Mouse (Mus musculus): ENCODE results near the gene Fam196b. TPM values are rescaled to one million over a fixed set of nuclear protein-coding genes. Genes with fewer than 3 reads are reported as not detected.

Gene Fam196b
- polyA plus RNA-seq, 1 experiment from 2014 or later, result 3.4 TPM

- H3K9ac ChIP-seq (replicated peaks), result no peak overlapping the region
- H3K36me3 ChIP-seq, result no peaks in the 10 kb centered on the region
- peaks cover 16% of the 10 kb centered on the region for H3K4me1 ChIP-seq (replicated peaks)
- no peak for ATAC-seq
- H3K4me3 ChIP-seq (replicated peaks), result no peak overlapping the region
- H3K9me3 ChIP-seq, result no peaks in the 10 kb centered on the region
- H3K27me3 ChIP-seq, result 0 out of 2 replicates have a peak, but pooled peaks cover 4% of the 10 kb centered on the region
- no peak overlapping the region for H3K27ac ChIP-seq
- no peak overlapping the region for H3K4me2 ChIP-seq (replicated peaks)
- 92% methylated on average over 7 of the region's 7 CpGs for WGBS
Measured at GRCm38 (mm10) chr11:34300064-34300463, 14.6 kb upstream of the Fam196b start.

- H3K4me3 ChIP-seq (replicated peaks), result no peak overlapping the region
- H3K4me1 ChIP-seq (replicated peaks), result no peaks in the 10 kb centered on the region
- no peak for ATAC-seq
- no peak overlapping the region for H3K4me2 ChIP-seq (replicated peaks)
- whole genome bisulfite sequencing, result 90% methylated on average over 3 of the region's 3 CpGs
- peaks cover 10% of the 10 kb centered on the region; the same call in 1 of the 2 replicates for H3K27me3 ChIP-seq
- H3K9ac ChIP-seq (replicated peaks), result no peak overlapping the region
- no peak overlapping the region for H3K27ac ChIP-seq
- H3K36me3 ChIP-seq, result no peaks in the 10 kb centered on the region
- H3K9me3 ChIP-seq, result no peaks in the 10 kb centered on the region
Measured at GRCm38 (mm10) chr11:34306231-34306630, 8.4 kb upstream of the Fam196b start.

- ATAC-seq, result no peak
- Histone ChIP-seq H3K4me1 (replicated peaks) (no peaks in the 10 kb centered on the region), H3K36me3 (no peaks in the 10 kb centered on the region), H3K9ac (replicated peaks) (no peak overlapping the region), H3K27ac (no peak overlapping the region), H3K4me2 (replicated peaks) (no peak overlapping the region), H3K4me3 (replicated peaks) (no peak overlapping the region), H3K9me3 (no peaks in the 10 kb centered on the region), H3K27me3 (peaks cover 28% of the 10 kb centered on the region)
- 94% methylated on average over 3 of the region's 3 CpGs for WGBS
Measured at GRCm38 (mm10) chr11:34308731-34309130, 5.9 kb upstream of the Fam196b start.

- Histone ChIP-seq H3K27ac (no peak overlapping the region), H3K4me3 (replicated peaks) (no peak overlapping the region), H3K27me3 (peaks cover 34% of the 10 kb centered on the region), H3K36me3 (no peaks in the 10 kb centered on the region), H3K9me3 (no peaks in the 10 kb centered on the region), H3K4me2 (replicated peaks) (no peak overlapping the region), H3K9ac (replicated peaks) (no peak overlapping the region), H3K4me1 (replicated peaks) (no peaks in the 10 kb centered on the region)
- WGBS, result 53% methylated on average over 2 of the region's 2 CpGs
- ATAC-seq, result no peak
Measured at GRCm38 (mm10) chr11:34309360-34309759, 5.3 kb upstream of the Fam196b start.

- WGBS, result 73% methylated on average over 5 of the region's 5 CpGs
- Histone ChIP-seq H3K4me1 (replicated peaks) (peaks cover 15% of the 10 kb centered on the region), H3K27ac (no peak overlapping the region), H3K9me3 (no peaks in the 10 kb centered on the region), H3K4me2 (replicated peaks) (no peak overlapping the region), H3K27me3 (peaks cover 39% of the 10 kb centered on the region), H3K36me3 (no peaks in the 10 kb centered on the region), H3K9ac (replicated peaks) (no peak overlapping the region), H3K4me3 (replicated peaks) (no peak overlapping the region)
- no peak for ATAC-seq
Measured at GRCm38 (mm10) chr11:34311717-34312116, 2.9 kb upstream of the Fam196b start.

GRCm38 (mm10) chr11:34312208-34312607, 2.4 kb upstream of the Fam196b start:
- Histone ChIP-seq H3K27me3 (peaks cover 39% of the 10 kb centered on the region), H3K4me3 (replicated peaks) (no peak overlapping the region), H3K27ac (no peak overlapping the region), H3K9ac (replicated peaks) (no peak overlapping the region), H3K36me3 (no peaks in the 10 kb centered on the region), H3K9me3 (no peaks in the 10 kb centered on the region), H3K4me1 (replicated peaks) (peaks cover 20% of the 10 kb centered on the region), H3K4me2 (replicated peaks) (no peak overlapping the region)
- 83% methylated on average over 7 of the region's 7 CpGs for WGBS
- no peak for ATAC-seq

- Histone ChIP-seq H3K9me3 (no peaks in the 10 kb centered on the region), H3K36me3 (no peaks in the 10 kb centered on the region), H3K4me1 (replicated peaks) (peaks cover 32% of the 10 kb centered on the region), H3K27me3 (peaks cover 49% of the 10 kb centered on the region), H3K4me3 (replicated peaks) (peak overlapping the region; percentile 44), H3K9ac (replicated peaks) (peak overlapping the region; percentile 61), H3K27ac (no peak overlapping the region), H3K4me2 (replicated peaks) (peak overlapping the region; percentile 58)
- 5% methylated on average over 5 of the region's 5 CpGs for WGBS
- ATAC-seq, result no peak
Measured at GRCm38 (mm10) chr11:34315383-34315782, 761 bp downstream of the Fam196b start.

- no peak overlapping the region; the same call in 1 of the 2 replicates for H3K27ac ChIP-seq
- peak overlapping the region; percentile 58 for H3K4me2 ChIP-seq (replicated peaks)
Measured at GRCm38 (mm10) chr11:34316176-34316575, 1.6 kb downstream of the Fam196b start.

GRCm38 (mm10) chr11:34317001-34317400, 2.4 kb downstream of the Fam196b start:
- Histone ChIP-seq H3K9ac (replicated peaks) (no peak overlapping the region), H3K9me3 (no peaks in the 10 kb centered on the region), H3K36me3 (no peaks in the 10 kb centered on the region), H3K4me1 (replicated peaks) (peaks cover 32% of the 10 kb centered on the region), H3K4me2 (replicated peaks) (peak overlapping the region; percentile 58), H3K27ac (no peak overlapping the region), H3K4me3 (replicated peaks) (peak overlapping the region; percentile 44), H3K27me3 (peaks cover 47% of the 10 kb centered on the region)
- 68% methylated on average over 8 of the region's 8 CpGs for WGBS
- 0 out of 2 replicates have a peak, but pooled peaks have one; percentile 18 for ATAC-seq

More at GRCm38 (mm10) chr11:34316176-34316575, 1.6 kb downstream of the Fam196b start:
- 48% methylated on average over 10 of the region's 10 CpGs for WGBS
- no peaks in the 10 kb centered on the region for H3K9me3 ChIP-seq
- no peaks in the 10 kb centered on the region for H3K36me3 ChIP-seq
- H3K4me3 ChIP-seq (replicated peaks), result peak overlapping the region; percentile 44
- peaks cover 32% of the 10 kb centered on the region for H3K4me1 ChIP-seq (replicated peaks)
- H3K9ac ChIP-seq (replicated peaks), result peak overlapping the region; percentile 61; the same call in 1 of the 2 replicates
- peaks cover 49% of the 10 kb centered on the region for H3K27me3 ChIP-seq
- 0 out of 2 replicates have a peak, but pooled peaks have one; percentile 8 for ATAC-seq

GRCm38 (mm10) chr11:34319282-34319681, 4.7 kb downstream of the Fam196b start:
- Histone ChIP-seq H3K4me3 (replicated peaks) (no peak overlapping the region), H3K4me2 (replicated peaks) (no peak overlapping the region), H3K9ac (replicated peaks) (no peak overlapping the region), H3K36me3 (no peaks in the 10 kb centered on the region), H3K9me3 (no peaks in the 10 kb centered on the region), H3K27ac (no peak overlapping the region), H3K4me1 (replicated peaks) (peaks cover 32% of the 10 kb centered on the region), H3K27me3 (peaks cover 25% of the 10 kb centered on the region)
- 94% methylated on average over 1 of the region's 1 CpGs for WGBS
- ATAC-seq, result no peak

- H3K36me3 ChIP-seq, result no peaks in the 10 kb centered on the region
- H3K4me2 ChIP-seq (replicated peaks), result no peak overlapping the region
- 80% methylated on average over 8 of the region's 8 CpGs for WGBS
- no peak overlapping the region for H3K4me3 ChIP-seq (replicated peaks)
- no peak overlapping the region for H3K27ac ChIP-seq
- no peaks in the 10 kb centered on the region for H3K9me3 ChIP-seq
- no peak overlapping the region for H3K9ac ChIP-seq (replicated peaks)
- H3K27me3 ChIP-seq, result 0 out of 2 replicates have a peak, but pooled peaks cover 3% of the 10 kb centered on the region
- H3K4me1 ChIP-seq (replicated peaks), result peaks cover 9% of the 10 kb centered on the region
- no peak; the same call in 1 of the 2 replicates for ATAC-seq
Measured at GRCm38 (mm10) chr11:34323664-34324063, 9.0 kb downstream of the Fam196b start.

GRCm38 (mm10) chr11:34332344-34333031, 17.9 kb downstream of the Fam196b start:
- Histone ChIP-seq H3K4me2 (replicated peaks) (no peak overlapping the region), H3K27me3 (no peaks in the 10 kb centered on the region), H3K4me3 (replicated peaks) (no peak overlapping the region), H3K36me3 (no peaks in the 10 kb centered on the region), H3K4me1 (replicated peaks) (peaks cover 9% of the 10 kb centered on the region), H3K9ac (replicated peaks) (no peak overlapping the region), H3K9me3 (no peaks in the 10 kb centered on the region), H3K27ac (no peak overlapping the region)
- no peak for ATAC-seq
- WGBS, result 83% methylated on average over 7 of the region's 7 CpGs
